Mouse (Mus musculus): ENCODE results near the gene Mcts1. TPM values are rescaled to one million over a fixed set of nuclear protein-coding genes. Genes with fewer than 3 reads are reported as not detected.

Mcts1 gene
- total RNA-seq, 2 experiments from 2014 or later: 73.0 to 75.3 TPM

DNA sequence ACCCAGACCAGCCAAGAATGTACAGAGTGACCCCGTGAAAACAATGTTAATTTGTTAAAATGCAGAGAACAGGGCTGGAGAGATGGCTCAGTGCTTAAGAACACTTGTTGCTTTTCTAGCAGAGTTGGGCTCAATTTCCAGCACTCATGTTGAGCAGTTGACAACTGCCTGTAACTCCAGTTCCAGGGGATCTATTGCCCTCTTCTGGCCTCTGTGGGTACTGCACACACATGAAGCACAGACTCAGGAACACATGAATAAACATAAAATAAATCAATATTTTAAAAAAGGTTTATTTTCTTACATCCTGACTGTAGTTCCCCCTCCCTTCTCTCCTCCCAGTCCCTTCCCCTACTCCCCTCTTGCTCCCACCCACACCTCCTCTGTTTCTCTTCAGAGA, 52.8 kb downstream of the Mcts1 start:
- no peak for DNase-seq (ENCODE audit: low spot score in 2 of 2)

GRCm38 (mm10) chrX:38654681-38655080, 54.3 kb downstream of the Mcts1 start:
- no peak for DNase-seq (ENCODE audit: low spot score in 2 of 2)

DNA sequence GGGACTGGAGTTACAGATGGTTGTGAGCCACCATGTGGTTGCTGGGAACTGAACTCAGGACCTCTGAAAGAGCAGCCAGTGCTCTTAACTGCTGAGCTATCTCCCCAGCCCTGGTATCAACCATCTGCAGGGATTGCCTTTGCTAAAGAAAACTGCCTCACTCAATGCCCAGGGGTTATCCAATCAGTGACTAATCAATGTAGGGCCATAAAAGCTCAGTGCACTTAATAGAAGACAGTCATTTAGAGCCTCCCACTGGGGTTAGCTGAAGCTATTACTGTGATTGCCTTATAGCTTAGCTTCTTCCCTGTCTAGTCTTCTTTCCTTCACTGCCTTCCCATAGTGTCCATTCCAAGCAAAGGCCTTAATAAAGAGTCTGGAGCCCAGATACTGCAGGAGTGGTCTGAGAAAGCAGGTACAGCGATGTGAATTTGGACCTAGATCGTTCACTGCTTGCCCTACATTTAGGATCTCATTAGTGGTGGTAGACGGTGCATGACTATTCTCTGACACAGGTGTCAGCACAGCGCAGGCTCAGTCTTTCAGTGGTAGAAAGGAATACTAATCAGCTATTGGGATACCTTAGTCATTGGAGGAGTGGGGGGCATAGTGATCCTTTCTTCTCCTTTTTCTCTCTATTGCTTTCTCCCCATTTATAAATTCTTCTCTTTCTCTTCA, 56.0 kb downstream of the Mcts1 start:
- no peak for DNase-seq (ENCODE audit: low spot score in 2 of 2)

Other genes with a start within 250 kb of the Mcts1 start
- 10 to 100 TPM; 75.1 to 75.2 TPM for gene Lamp2, start 144.1 kb upstream of the Mcts1 start, total RNA-seq (2021)
- gene Cul4b, start 24.4 kb upstream of the Mcts1 start, total RNA-seq (2021): 10 to 100 TPM; 32.3 to 34.4 TPM
- 10 to 100 TPM; 21.0 to 24.3 TPM for gene C1galt1c1, start 34.5 kb downstream of the Mcts1 start, total RNA-seq (2021)
- not detected for gene 6030498E09Rik, start 172.1 kb downstream of the Mcts1 start, total RNA-seq (2021)

All from left cerebral cortex, adult 18-20 months (tissue).